In the genomic region with DNA sequence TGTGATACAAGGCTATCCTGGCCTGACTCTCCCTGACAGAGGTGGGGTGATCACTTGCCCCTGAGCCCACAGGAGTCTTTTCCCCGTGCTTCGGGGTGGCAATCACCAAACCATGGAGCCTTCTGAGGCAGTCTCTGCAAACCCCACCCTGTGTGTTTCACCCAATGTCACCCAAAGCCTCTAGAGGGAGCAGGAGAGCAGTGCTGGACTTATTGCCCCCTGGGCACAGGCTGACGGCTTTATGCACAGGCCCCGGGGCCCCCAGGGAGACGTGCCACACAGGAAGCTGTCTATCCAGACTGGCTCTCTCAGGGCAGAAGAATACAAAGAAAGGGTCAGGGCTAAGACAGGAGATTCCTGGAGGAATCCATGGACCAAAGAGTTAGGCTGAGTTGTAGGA, we compare ENCODE assay signal across 9 mouse cellular contexts. TPM values are rescaled to one million over a fixed set of nuclear protein-coding genes. Genes with fewer than 3 reads are reported as not detected.
A peak's percentile ranks its signal among the peaks of the same experiment; 100 is the strongest.
DNase-seq lines count a peak whose midpoint lies in the region; ATAC-seq and TF ChIP-seq lines count a peak whose summit lies in the region.
"Had no signal": no experiment of that assay in that cellular context is flagged by ENCODE, and none has a peak within 500 bp of the region (broad histone marks: within the 10 kb centered on the region; RNA-seq: fewer than 3 reads in every experiment).

No protein-coding gene starts in this region.

- H3K36me3 ChIP-seq in heart, embryonic 10.5 days, result no peaks in the 10 kb centered on the region
- H3K36me3 ChIP-seq in C2C12 (ENCODE audit: control insufficient read depth, insufficient read depth), result no peaks in the 10 kb centered on the region
- no peaks in the 10 kb centered on the region for H3K36me3 ChIP-seq in liver, embryonic 15.5 days (replicated peaks)
- H3K36me3 ChIP-seq in midbrain, embryonic 13.5 days, result no peaks in the 10 kb centered on the region
- H3K36me3 ChIP-seq: heart, embryonic 15.5 days had no signal

- peaks cover 20% of the 10 kb centered on the region for H3K4me1 ChIP-seq in heart, embryonic 10.5 days
- H3K4me1 ChIP-seq in liver, embryonic 15.5 days (replicated peaks), result peaks cover 20% of the 10 kb centered on the region
- H3K4me1 ChIP-seq in midbrain, embryonic 13.5 days (replicated peaks), result no peaks in the 10 kb centered on the region

- no peak overlapping the region for H3ac ChIP-seq in C2C12 (ENCODE audit: control insufficient read depth, insufficient read length, low read depth)

- peak overlapping the region; percentile 25 for H3K4me2 ChIP-seq in liver, embryonic 15.5 days
- H3K4me2 ChIP-seq in midbrain, embryonic 13.5 days (replicated peaks), result no peak overlapping the region
- H3K4me2 ChIP-seq: heart, embryonic 15.5 days had no signal

- no peaks in the 10 kb centered on the region for H3K9me3 ChIP-seq in heart, embryonic 10.5 days
- H3K9me3 ChIP-seq in liver, embryonic 15.5 days (replicated peaks), result no peaks in the 10 kb centered on the region
- no peaks in the 10 kb centered on the region for H3K9me3 ChIP-seq in midbrain, embryonic 13.5 days
- H3K9me3 ChIP-seq: heart, embryonic 15.5 days had no signal

- peak; percentile 71 for TF ChIP-seq CTCF in C2C12 (IDR thresholded peaks at IDR 0.05; ENCODE audit: control insufficient read depth, insufficient read depth, insufficient read length)

- 0 out of 2 replicates have a peak, but pooled peaks have one; percentile 60 for ATAC-seq in liver, embryonic 15.5 days (ENCODE audit: insufficient read depth)
- no peak for ATAC-seq in midbrain, embryonic 13.5 days

- peak; percentile 92 for DNase-seq in heart, adult 11 months
- DNase-seq in heart, embryonic 10.5 days (ENCODE audit: low spot score), result no peak
- peak; percentile 64 for DNase-seq in c-Kit-positive CD71-positive TER-119-negative erythroid progenitor cells, embryonic 14.5 days (ENCODE audit: low read depth)
- peak; percentile 36 to 59 for DNase-seq in spleen, postnatal 10 days (ENCODE audit: low spot score in 2 of 2)
- DNase-seq in neural tube, embryonic 10.5 days (ENCODE audit: extremely low spot score, low spot score), result no peak

- WGBS in heart, embryonic 10.5 days, result 70% methylated on average over 5 of the region's 5 CpGs
- 21% methylated on average over 5 of the region's 5 CpGs for WGBS in liver, embryonic 15.5 days (ENCODE audit: insufficient replicate concordance)
- 55% methylated on average over 5 of the region's 5 CpGs for WGBS in midbrain, embryonic 13.5 days

- no peak overlapping the region for H3K4me3 ChIP-seq in heart, embryonic 10.5 days
- no peak overlapping the region for H3K4me3 ChIP-seq in C2C12 (ENCODE audit: insufficient read depth, poor library complexity, severe bottlenecking)
- H3K4me3 ChIP-seq in liver, embryonic 15.5 days (replicated peaks), result no peak overlapping the region
- H3K4me3 ChIP-seq in midbrain, embryonic 13.5 days (replicated peaks), result no peak overlapping the region
- H3K4me3 ChIP-seq: heart, embryonic 15.5 days had no signal

- H3K9ac ChIP-seq in liver, embryonic 15.5 days, result no peak overlapping the region
- no peak overlapping the region for H3K9ac ChIP-seq in midbrain, embryonic 13.5 days (replicated peaks)
- H3K9ac ChIP-seq: heart, embryonic 15.5 days had no signal

- no peak overlapping the region for H3K27ac ChIP-seq in heart, embryonic 10.5 days
- peak overlapping the region; percentile 48; the same call in 1 of the 2 replicates for H3K27ac ChIP-seq in liver, embryonic 15.5 days (replicated peaks)
- no peak overlapping the region for H3K27ac ChIP-seq in midbrain, embryonic 13.5 days
- H3K27ac ChIP-seq: heart, embryonic 15.5 days had no signal

- peaks cover 20% of the 10 kb centered on the region; the same call in 1 of the 2 replicates for H3K27me3 ChIP-seq in heart, embryonic 10.5 days (ENCODE audit: insufficient read depth, poor library complexity, severe bottlenecking)
- H3K27me3 ChIP-seq in C2C12 (ENCODE audit: control insufficient read depth, insufficient read depth, insufficient read length), result no peaks in the 10 kb centered on the region
- H3K27me3 ChIP-seq in liver, embryonic 15.5 days, result no peaks in the 10 kb centered on the region; the same call in 1 of the 2 replicates
- no peaks in the 10 kb centered on the region for H3K27me3 ChIP-seq in midbrain, embryonic 13.5 days
- H3K27me3 ChIP-seq: heart, embryonic 15.5 days had no signal

- H3K79me3 ChIP-seq in C2C12 (ENCODE audit: low read depth), result no peaks in the 10 kb centered on the region

- no peaks in the 10 kb centered on the region for H3K79me2 ChIP-seq in C2C12 (ENCODE audit: control insufficient read depth, insufficient read depth)

TF ChIP-seq in C2C12, 6 proteins besides CTCF, POLR2A, EP300 and RAD21:
- no peak for TF ChIP-seq MAX (IDR thresholded peaks at IDR 0.05)
- TF ChIP-seq FOSL1 (IDR thresholded peaks at IDR 0.05; ENCODE audit: insufficient read depth, low read length, poor library complexity, severe bottlenecking), result no peak
- TF ChIP-seq USF1 (IDR thresholded peaks at IDR 0.05; ENCODE audit: low read depth), result no peak
- no peak for TF ChIP-seq MYOD1 (IDR thresholded peaks at IDR 0.05; ENCODE audit: control insufficient read depth, insufficient read length, low read depth)
- no peak for TF ChIP-seq MYOG (IDR thresholded peaks at IDR 0.05; ENCODE audit: control insufficient read depth, extremely low read depth, insufficient read length)
- TF ChIP-seq CEBPB (IDR thresholded peaks at IDR 0.05; ENCODE audit: low read depth), result no peak

RNA-seq across cellular contexts. Expression of a gene that starts 9.1 kb away (rescaled TPM):
- 4.5 and 6.0 TPM in 2 replicates for polyA plus RNA-seq in heart, embryonic 10.5 days (2016; fragmentation: Nextera tagmentation; extraction: Ambion mirVana)
- polyA plus RNA-seq in C2C12 (2012; fragmentation: generic; extraction: Trizol), result 52.5 TPM
- polyA plus RNA-seq in liver, embryonic 15.5 days (2015; fragmentation: Nextera tagmentation; extraction: Ambion mirVana), result 1.2 and 1.4 TPM in 2 replicates
- 2.7 and 3.4 TPM in 2 replicates for polyA plus RNA-seq in midbrain, embryonic 13.5 days (2015; fragmentation: Nextera tagmentation; extraction: Ambion mirVana)

Comparison
In these comparisons a context has a peak if more than half of its experiments do, and no peak if none do; other contexts are left out.
1. DNase-seq: peak in heart, adult 11 months (single experiment), c-Kit-positive CD71-positive TER-119-negative erythroid progenitor cells, embryonic 14.5 days (single experiment) and spleen, postnatal 10 days (2 of 2); none in heart, embryonic 10.5 days (single experiment) and neural tube, embryonic 10.5 days (single experiment).